Mouse (Mus musculus) midbrain, embryonic 16.5 days (tissue): Measurements from ENCODE around the gene Jmjd6. TPM values are rescaled to one million over a fixed set of nuclear protein-coding genes. Genes with fewer than 3 reads are reported as not detected.

Experiments
- ATAC-seq: fragments of 200-750 bp; cut with Nextera tagmentation; 2 replicates; pipeline ENCODE4 v1.8.0; 2017; ENCODE audit warnings: moderate TSS enrichment
- H3K27ac ChIP-seq: fragments of 300-500 bp; sonication (generic); 2 replicates; pipeline ENCODE4 v1.5.1; 2014; ENCODE audit warnings: mild to moderate bottlenecking, low read length, mixed read lengths
- H3K27me3 ChIP-seq: fragments of 300-500 bp; sonication (generic); 2 replicates; pipeline ENCODE4 v1.6.1; 2014; ENCODE audit warnings: low read depth, low read length, mixed read lengths; ENCODE audit not compliant: control insufficient read depth, insufficient read depth
- H3K36me3 ChIP-seq: fragments of 300-500 bp; sonication (generic); 2 replicates; pipeline ENCODE4 v1.6.1; 2014; ENCODE audit warnings: mild to moderate bottlenecking, low read length, moderate library complexity, mixed read lengths; ENCODE audit not compliant: control insufficient read depth, insufficient read depth
- H3K4me1 ChIP-seq: fragments of 300-500 bp; sonication (generic); 2 replicates; pipeline ENCODE4 v1.6.1; 2014; ENCODE audit warnings: mild to moderate bottlenecking, low read length, mixed read lengths; ENCODE audit not compliant: control insufficient read depth, insufficient read depth
- H3K4me2 ChIP-seq: fragments of 300-500 bp; sonication (generic); 2 replicates; pipeline ENCODE4 v1.6.1; 2014; ENCODE audit warnings: mild to moderate bottlenecking, low read length, mixed read lengths
- H3K4me3 ChIP-seq: fragments of 300-500 bp; sonication (generic); 2 replicates; pipeline ENCODE4 v1.5.1; 2014; ENCODE audit warnings: low read depth, mild to moderate bottlenecking, low read length, moderate library complexity, mixed read lengths
- H3K9ac ChIP-seq: fragments of 300-500 bp; sonication (generic); 2 replicates; pipeline ENCODE4 v1.6.1; 2014; ENCODE audit warnings: low read depth, low read length, mixed read lengths
- H3K9me3 ChIP-seq: fragments of 300-500 bp; sonication (generic); replicated peaks from 2 replicates; pipeline ENCODE4 v1.6.1; 2014; ENCODE audit warnings: mild to moderate bottlenecking, low read length, mixed read lengths; ENCODE audit not compliant: control insufficient read depth, poor library complexity, severe bottlenecking
- WGBS: fragments of 180-500 bp; shearing (Covaris S2); extraction: QIAGEN DNeasy Blood & Tissue Kit; methylation state at CpG from one replicate; pipeline ENCODE4 v1.1.7; 2014; 5-methylcytosine and 5-hydroxymethylcytosine counted together
- polyA plus RNA-seq: library from polyadenylated mRNA; unstranded; fragments of >200 nt; fragmentation: Nextera tagmentation; extraction: Ambion mirVana; gene quantifications from 2 replicates; pipeline ENCODE4 v1.2.1, GENCODE M21; 2015

Gene Jmjd6
- polyA plus RNA-seq, 1 experiment from 2014 or later = 66.3 TPM

GRCm38 (mm10) chr11:116822626-116823025, 20.6 kb downstream of the Jmjd6 start:
- Histone ChIP-seq H3K4me2 (no peak overlapping the region), H3K9me3 (no peaks in the 10 kb centered on the region), H3K27ac (no peak overlapping the region), H3K36me3 (no peaks in the 10 kb centered on the region), H3K9ac (no peak overlapping the region), H3K27me3 (no peaks in the 10 kb centered on the region), H3K4me1 (peaks cover 18% of the 10 kb centered on the region), H3K4me3 (no peak overlapping the region)
- ATAC-seq = no peak
- 82% methylated on average over 10 of the region's 10 CpGs for WGBS

DNA sequence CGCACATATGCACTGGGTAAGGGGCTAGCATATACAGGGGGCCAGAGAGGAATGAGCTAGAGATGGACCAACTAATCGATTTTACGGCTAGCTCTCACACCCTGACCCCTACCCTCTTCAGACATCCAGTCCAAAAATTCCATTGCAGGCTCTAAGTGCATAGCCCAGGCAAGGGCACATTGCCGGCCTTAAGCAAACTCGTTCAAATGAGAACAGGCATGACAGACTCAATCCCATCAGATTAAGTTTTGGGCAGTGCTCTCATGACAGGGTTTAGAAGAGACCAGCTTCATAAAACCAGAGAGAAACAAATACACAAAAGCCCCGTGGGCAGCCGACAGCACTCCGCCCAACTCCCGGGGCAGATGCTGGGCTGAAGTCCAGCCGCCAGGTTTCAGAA, 21.0 kb downstream of the Jmjd6 start:
- Histone ChIP-seq H3K4me2 (no peak overlapping the region), H3K27me3 (no peaks in the 10 kb centered on the region), H3K9me3 (no peaks in the 10 kb centered on the region), H3K9ac (no peak overlapping the region), H3K4me3 (no peak overlapping the region), H3K27ac (no peak overlapping the region), H3K4me1 (peaks cover 16% of the 10 kb centered on the region), H3K36me3 (no peaks in the 10 kb centered on the region)
- no peak for ATAC-seq
- WGBS = 49% methylated on average over 10 of the region's 10 CpGs

DNA sequence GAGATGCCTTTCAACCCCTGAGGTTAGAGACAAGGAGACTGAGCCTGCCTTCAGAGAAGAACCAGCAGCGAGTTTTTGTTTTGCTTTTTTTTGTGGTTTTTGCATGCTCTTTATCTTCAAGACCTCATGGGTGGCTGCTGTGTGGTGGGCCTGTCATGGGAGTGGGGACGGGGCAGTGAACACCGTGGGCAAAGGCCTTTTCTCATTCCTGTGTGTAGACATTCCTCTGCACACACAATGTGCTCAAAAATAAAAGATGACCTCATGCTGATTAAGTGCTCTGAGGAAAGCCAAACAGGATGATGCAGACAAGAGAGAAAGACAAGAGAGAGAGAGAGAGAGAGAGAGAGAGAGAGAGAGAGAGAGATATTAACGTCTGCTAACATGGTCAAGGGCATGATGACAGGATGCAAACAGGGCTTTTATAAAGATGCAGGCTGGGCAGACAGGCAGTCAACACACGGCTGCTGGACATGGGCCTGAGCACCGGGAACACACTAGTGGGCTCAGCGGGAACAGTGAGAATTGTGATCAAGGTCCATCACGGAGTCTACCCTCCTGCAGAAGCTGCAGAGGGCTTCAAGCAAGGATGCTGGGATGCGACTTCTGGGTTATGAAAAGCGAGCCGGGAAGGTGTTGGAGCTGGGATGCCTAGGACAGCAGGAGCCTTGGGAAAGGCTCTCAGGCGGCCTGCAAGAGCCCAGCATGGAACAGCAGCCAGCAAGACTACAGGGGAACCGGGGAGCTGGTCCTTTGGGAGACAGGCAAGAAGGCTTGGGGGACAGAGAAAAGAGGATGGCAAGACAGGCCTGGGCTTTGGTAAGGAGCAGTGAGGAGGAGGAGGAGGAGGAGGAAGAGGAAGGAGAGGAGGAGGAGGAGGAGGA, 21.9 kb downstream of the Jmjd6 start:
- WGBS = 50% methylated on average over 13 of the region's 13 CpGs
- H3K4me3 ChIP-seq = no peak overlapping the region
- peaks cover 7% of the 10 kb centered on the region; the same call in 1 of the 2 replicates for H3K4me1 ChIP-seq
- no peak for ATAC-seq
- H3K27me3 ChIP-seq = no peaks in the 10 kb centered on the region
- no peak overlapping the region for H3K27ac ChIP-seq
- H3K9ac ChIP-seq = no peak overlapping the region
- H3K36me3 ChIP-seq = no peaks in the 10 kb centered on the region
- H3K9me3 ChIP-seq = no peaks in the 10 kb centered on the region
- no peak overlapping the region for H3K4me2 ChIP-seq

- no peak for ATAC-seq
- WGBS = 78% methylated on average over 5 of the region's 5 CpGs
- Histone ChIP-seq H3K4me2 (no peak overlapping the region), H3K27me3 (no peaks in the 10 kb centered on the region), H3K36me3 (no peaks in the 10 kb centered on the region), H3K9ac (no peak overlapping the region), H3K4me1 (peaks cover 4% of the 10 kb centered on the region), H3K9me3 (no peaks in the 10 kb centered on the region), H3K27ac (no peak overlapping the region), H3K4me3 (no peak overlapping the region)
These were observed 23.2 kb downstream of the Jmjd6 start for GRCm38 (mm10) chr11:116819932-116820593.

DNA sequence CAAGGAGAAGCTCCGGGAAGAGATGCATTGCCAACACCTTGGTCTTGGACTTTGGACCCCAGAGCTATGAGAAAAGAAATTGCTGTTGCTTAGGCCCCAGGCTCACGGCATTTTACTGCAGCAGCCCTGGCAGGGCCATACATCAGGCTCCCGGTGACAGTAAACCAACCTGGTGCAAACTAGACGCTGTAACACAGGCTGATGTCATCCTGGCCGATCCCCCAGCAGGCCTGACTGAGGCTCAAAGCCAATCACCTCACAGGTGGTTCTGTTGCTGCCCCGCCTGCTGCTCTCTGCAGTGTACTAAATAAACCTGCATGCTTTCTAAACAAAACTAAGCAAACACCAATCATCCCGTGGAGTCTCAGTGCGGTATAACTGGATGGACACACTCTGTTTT, 24.5 kb downstream of the Jmjd6 start:
- no peak overlapping the region for H3K9ac ChIP-seq
- WGBS = 70% methylated on average over 8 of the region's 8 CpGs
- no peak overlapping the region for H3K4me2 ChIP-seq
- H3K4me1 ChIP-seq = peaks cover 18% of the 10 kb centered on the region
- H3K9me3 ChIP-seq = no peaks in the 10 kb centered on the region
- no peaks in the 10 kb centered on the region for H3K27me3 ChIP-seq
- H3K27ac ChIP-seq = no peak overlapping the region
- no peaks in the 10 kb centered on the region for H3K36me3 ChIP-seq
- no peak for ATAC-seq
- H3K4me3 ChIP-seq = no peak overlapping the region

GRCm38 (mm10) chr11:116817567-116817966, 25.7 kb downstream of the Jmjd6 start:
- Histone ChIP-seq H3K4me3 (no peak overlapping the region), H3K4me1 (peaks cover 28% of the 10 kb centered on the region), H3K27me3 (no peaks in the 10 kb centered on the region), H3K4me2 (no peak overlapping the region), H3K9me3 (no peaks in the 10 kb centered on the region), H3K36me3 (no peaks in the 10 kb centered on the region), H3K27ac (no peak overlapping the region), H3K9ac (no peak overlapping the region)
- WGBS = 94% methylated on average over 5 of the region's 5 CpGs
- ATAC-seq = no peak

- Histone ChIP-seq H3K9ac (no peak overlapping the region), H3K27me3 (no peaks in the 10 kb centered on the region), H3K4me3 (no peak overlapping the region), H3K4me2 (no peak overlapping the region), H3K36me3 (no peaks in the 10 kb centered on the region), H3K9me3 (no peaks in the 10 kb centered on the region), H3K4me1 (peaks cover 35% of the 10 kb centered on the region), H3K27ac (no peak overlapping the region)
- WGBS = 91% methylated on average over 5 of the region's 5 CpGs
- no peak for ATAC-seq
These were observed 26.5 kb downstream of the Jmjd6 start for GRCm38 (mm10) chr11:116816769-116817168.

DNA sequence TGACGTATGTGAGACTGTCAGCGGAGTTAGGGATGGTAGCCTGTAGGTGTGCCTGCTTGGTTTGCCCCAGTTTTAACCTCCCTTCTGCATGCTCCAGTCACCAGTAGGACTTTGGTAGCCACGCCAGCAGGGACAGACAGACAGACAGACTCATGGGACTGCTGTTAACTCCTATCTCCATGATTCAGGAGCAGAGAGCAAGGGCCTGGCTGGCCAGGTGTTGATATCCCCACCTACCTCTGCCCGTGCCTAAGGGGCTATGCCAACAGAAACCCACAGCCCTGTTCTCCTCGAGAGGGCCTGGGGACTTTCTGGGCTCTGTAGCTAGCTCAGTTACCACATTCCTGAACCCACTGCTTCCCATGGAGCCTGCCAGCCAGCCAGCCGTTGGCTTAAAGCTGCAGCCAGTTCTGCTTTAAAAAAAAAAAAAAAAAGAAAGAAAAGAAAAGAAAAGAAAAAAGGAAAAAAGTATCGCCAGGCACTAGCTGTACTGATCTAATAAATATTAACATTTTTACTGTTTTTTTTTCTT, 28.3 kb downstream of the Jmjd6 start:
- Histone ChIP-seq H3K4me1 (peaks cover 48% of the 10 kb centered on the region), H3K9ac (peak overlapping the region; percentile 52), H3K27me3 (no peaks in the 10 kb centered on the region), H3K9me3 (no peaks in the 10 kb centered on the region), H3K27ac (peak overlapping the region; percentile 96), H3K4me3 (no peak overlapping the region), H3K4me2 (no peak overlapping the region; the same call in 1 of the 2 replicates), H3K36me3 (no peaks in the 10 kb centered on the region)
- 23% methylated on average over 7 of the region's 7 CpGs for WGBS
- ATAC-seq = no peak
